Mouse (Mus musculus) hindbrain, embryonic 12.5 days (tissue): ENCODE data around the gene Cd276. TPM values are rescaled to one million over a fixed set of nuclear protein-coding genes. Genes with fewer than 3 reads are reported as not detected.

ENCODE experiments used
- ATAC-seq: fragments of 200-750 bp; cut with Nextera tagmentation; 2 replicates; pipeline ENCODE4 v1.8.0; 2017; ENCODE audit warnings: moderate TSS enrichment; ENCODE audit not compliant: low FRiP score
- H3K27ac ChIP-seq: fragments of 300-500 bp; sonication (generic); 2 replicates; pipeline ENCODE4 v1.5.1; 2016; ENCODE audit warnings: mild to moderate bottlenecking
- H3K27me3 ChIP-seq: fragments of 300-500 bp; sonication (generic); 2 replicates; pipeline ENCODE4 v1.6.1; 2016; ENCODE audit warnings: mild to moderate bottlenecking
- H3K36me3 ChIP-seq: fragments of 300-500 bp; sonication (generic); 2 replicates; pipeline ENCODE4 v1.6.1; 2016; ENCODE audit warnings: mild to moderate bottlenecking
- H3K4me1 ChIP-seq: fragments of 300-500 bp; sonication (generic); 2 replicates; pipeline ENCODE4 v1.6.1; 2016
- H3K4me2 ChIP-seq: fragments of 300-500 bp; sonication (generic); replicated peaks from 2 replicates; pipeline ENCODE4 v1.6.1; 2016; ENCODE audit warnings: mild to moderate bottlenecking
- H3K4me3 ChIP-seq: fragments of 300-500 bp; sonication (generic); 2 replicates; pipeline ENCODE4 v1.5.1; 2016; ENCODE audit warnings: mild to moderate bottlenecking
- H3K9ac ChIP-seq: fragments of 300-500 bp; sonication (generic); 2 replicates; pipeline ENCODE4 v1.6.1; 2016; ENCODE audit warnings: mild to moderate bottlenecking, moderate library complexity
- H3K9me3 ChIP-seq: fragments of 300-500 bp; sonication (generic); replicated peaks from 2 replicates; pipeline ENCODE4 v1.6.1; 2016; ENCODE audit warnings: mild to moderate bottlenecking
- WGBS: fragments of 180-500 bp; shearing (Covaris S2); methylation state at CpG from one replicate; pipeline ENCODE4 v1.1.7; 2016; 5-methylcytosine and 5-hydroxymethylcytosine counted together
- polyA plus RNA-seq: library from polyadenylated mRNA; unstranded; fragments of >200 nt; fragmentation: Nextera tagmentation; extraction: Ambion mirVana; gene quantifications from 2 replicates; pipeline ENCODE4 v1.2.1, GENCODE M21; 2016

Cd276 gene
- polyA plus RNA-seq, 1 experiment from 2014 or later = 45.9 TPM

DNA sequence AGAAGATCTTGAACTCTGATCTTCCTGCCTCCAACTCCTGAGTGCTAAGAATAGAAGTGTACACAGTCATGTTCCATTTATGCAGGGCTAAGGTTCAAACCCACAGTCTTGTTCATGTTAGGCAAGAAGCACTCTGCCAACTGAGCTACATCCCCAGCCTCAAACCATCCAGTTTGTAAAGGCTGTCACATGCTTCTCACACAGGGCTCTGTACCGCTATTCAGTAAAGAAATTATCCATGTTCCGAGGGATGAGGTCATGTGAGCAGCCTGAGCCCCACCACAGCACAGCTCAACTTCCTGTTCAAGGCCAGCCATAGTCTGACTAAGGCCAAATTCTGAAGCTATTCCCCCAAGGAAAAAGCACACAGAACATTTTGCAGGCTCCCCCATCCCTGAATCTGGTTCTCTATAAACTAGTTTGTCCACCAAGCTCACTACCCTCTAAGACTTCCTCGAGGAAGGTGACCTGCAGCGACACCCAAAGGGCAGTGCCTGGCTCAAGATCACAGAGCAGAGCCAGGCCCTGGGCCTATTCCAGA, 33.3 kb downstream of the Cd276 start:
- no peak overlapping the region for H3K4me3 ChIP-seq
- peaks cover 23% of the 10 kb centered on the region for H3K4me1 ChIP-seq
- no peak overlapping the region for H3K4me2 ChIP-seq
- H3K27ac ChIP-seq = no peak overlapping the region
- no peaks in the 10 kb centered on the region for H3K27me3 ChIP-seq
- peaks cover 21% of the 10 kb centered on the region for H3K36me3 ChIP-seq
- WGBS = 64% methylated on average over 4 of the region's 4 CpGs
- no peaks in the 10 kb centered on the region for H3K9me3 ChIP-seq
- ATAC-seq = no peak
- no peak overlapping the region for H3K9ac ChIP-seq

DNA sequence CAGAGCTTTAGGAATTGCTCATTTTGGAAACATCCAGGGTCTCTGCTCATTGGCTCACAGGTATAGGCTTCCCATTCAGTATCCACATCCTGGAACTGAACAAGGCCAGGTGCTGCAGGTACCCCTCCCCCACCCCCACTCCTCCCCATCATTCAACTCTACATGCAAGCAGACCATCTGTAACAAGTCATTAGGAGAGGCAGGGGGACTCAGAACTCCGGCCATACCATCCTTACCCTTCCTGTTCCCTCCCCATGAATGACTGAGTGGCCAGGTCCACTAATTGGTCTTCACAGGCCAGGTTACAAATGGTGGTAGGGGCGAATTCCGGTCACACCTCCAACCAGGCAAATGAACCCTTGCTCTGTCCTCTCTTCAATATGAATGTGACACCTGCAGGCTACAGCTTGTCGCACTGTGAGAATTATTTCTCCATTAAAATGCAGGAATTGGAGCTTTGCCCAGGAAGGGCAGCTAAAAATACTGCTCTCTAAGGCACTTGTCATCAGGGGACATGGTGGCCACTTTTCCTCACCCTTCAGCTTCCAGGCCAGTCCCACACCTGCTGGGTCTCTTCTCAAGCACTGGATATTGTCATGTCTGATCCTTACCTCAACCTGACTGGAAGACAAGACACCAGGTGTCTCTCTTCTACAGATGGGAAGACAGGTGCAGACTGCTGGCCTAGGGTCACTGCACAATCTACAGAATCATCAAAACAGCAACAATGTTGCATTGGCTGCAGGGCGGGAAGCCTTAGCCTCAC, 34.2 kb downstream of the Cd276 start:
- WGBS = 80% methylated on average over 5 of the region's 5 CpGs
- no peak overlapping the region for H3K9ac ChIP-seq
- no peak for ATAC-seq
- H3K4me1 ChIP-seq = peaks cover 16% of the 10 kb centered on the region
- no peaks in the 10 kb centered on the region for H3K9me3 ChIP-seq
- no peak overlapping the region for H3K4me2 ChIP-seq
- H3K27ac ChIP-seq = no peak overlapping the region
- H3K4me3 ChIP-seq = no peak overlapping the region
- peaks cover 12% of the 10 kb centered on the region for H3K36me3 ChIP-seq
- H3K27me3 ChIP-seq = no peaks in the 10 kb centered on the region

DNA sequence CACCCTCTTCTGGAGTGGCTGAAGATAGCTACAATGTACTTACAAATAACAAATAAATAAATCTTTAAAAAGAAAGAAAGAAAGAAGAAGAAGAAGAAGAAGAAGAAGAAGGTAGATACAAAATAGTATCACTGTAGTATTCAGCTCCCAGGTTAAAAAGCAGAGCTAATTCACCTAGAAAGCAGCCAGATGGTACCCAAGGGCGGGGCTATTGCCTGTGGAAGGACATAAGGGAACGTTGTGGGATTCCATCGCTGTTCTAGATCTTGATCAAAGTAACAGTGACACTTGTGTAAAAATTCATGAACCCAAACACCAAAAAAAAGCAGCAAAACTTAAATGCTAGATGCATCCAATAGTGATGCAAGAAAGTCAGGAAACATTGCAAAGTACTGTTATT, 35.3 kb downstream of the Cd276 start:
- Histone ChIP-seq H3K27ac (no peak overlapping the region), H3K4me2 (no peak overlapping the region), H3K4me1 (peaks cover 19% of the 10 kb centered on the region), H3K27me3 (no peaks in the 10 kb centered on the region), H3K4me3 (no peak overlapping the region), H3K36me3 (peaks cover 6% of the 10 kb centered on the region), H3K9me3 (no peaks in the 10 kb centered on the region), H3K9ac (no peak overlapping the region)
- WGBS = 72% methylated on average over 3 of the region's 3 CpGs
- no peak for ATAC-seq

GRCm38 (mm10) chr9:58517866-58518750, 37.1 kb downstream of the Cd276 start:
- H3K9ac ChIP-seq = no peak overlapping the region
- H3K4me3 ChIP-seq = no peak overlapping the region
- peaks cover 37% of the 10 kb centered on the region for H3K4me1 ChIP-seq
- WGBS = 40% methylated on average over 9 of the region's 9 CpGs
- no peaks in the 10 kb centered on the region for H3K9me3 ChIP-seq
- no peak overlapping the region for H3K27ac ChIP-seq
- H3K36me3 ChIP-seq = no peaks in the 10 kb centered on the region
- H3K4me2 ChIP-seq = no peak overlapping the region
- H3K27me3 ChIP-seq = no peaks in the 10 kb centered on the region
- no peak for ATAC-seq

DNA sequence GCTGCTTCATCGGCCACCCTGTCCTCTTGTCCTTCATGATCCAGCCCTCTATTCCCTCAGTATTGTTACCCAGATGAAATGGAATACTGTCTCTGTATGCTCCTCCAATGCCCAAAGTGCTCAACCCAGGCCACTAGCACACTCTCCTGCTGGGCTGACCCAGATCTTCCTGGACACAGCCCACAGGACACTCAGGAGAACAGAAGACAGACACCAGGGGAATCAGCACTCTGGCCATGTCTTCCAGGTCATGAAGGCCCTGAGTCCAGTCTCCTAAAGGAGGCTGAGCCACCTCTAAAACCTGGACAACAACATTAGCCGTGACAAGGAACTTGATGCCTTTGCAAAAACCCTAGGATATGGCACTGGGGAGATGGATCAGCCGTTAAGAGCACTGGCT, 38.8 kb downstream of the Cd276 start:
- ATAC-seq = no peak
- Histone ChIP-seq H3K4me1 (peaks cover 37% of the 10 kb centered on the region), H3K9me3 (no peaks in the 10 kb centered on the region), H3K4me3 (no peak overlapping the region), H3K27me3 (no peaks in the 10 kb centered on the region), H3K9ac (no peak overlapping the region), H3K36me3 (no peaks in the 10 kb centered on the region), H3K4me2 (no peak overlapping the region), H3K27ac (no peak overlapping the region)
- WGBS = 85% methylated on average over 3 of the region's 3 CpGs

GRCm38 (mm10) chr9:58513749-58514148, 41.5 kb downstream of the Cd276 start:
- no peaks in the 10 kb centered on the region for H3K36me3 ChIP-seq
- no peaks in the 10 kb centered on the region for H3K9me3 ChIP-seq
- H3K27ac ChIP-seq = 0 out of 2 replicates have a peak overlapping the region, but pooled peaks have one; percentile 36
- ATAC-seq = peak; percentile 26; the same call in 1 of the 2 replicates
- no peaks in the 10 kb centered on the region for H3K27me3 ChIP-seq
- peaks cover 33% of the 10 kb centered on the region for H3K4me1 ChIP-seq
- H3K4me2 ChIP-seq = no peak overlapping the region
- H3K9ac ChIP-seq = no peak overlapping the region
- no peak overlapping the region for H3K4me3 ChIP-seq
- WGBS = 50% methylated on average over 5 of the region's 5 CpGs

GRCm38 (mm10) chr9:58510452-58510851, 44.8 kb downstream of the Cd276 start:
- Histone ChIP-seq H3K4me3 (no peak overlapping the region), H3K36me3 (no peaks in the 10 kb centered on the region), H3K4me2 (no peak overlapping the region), H3K9ac (no peak overlapping the region), H3K4me1 (peaks cover 20% of the 10 kb centered on the region), H3K9me3 (no peaks in the 10 kb centered on the region), H3K27ac (no peak overlapping the region), H3K27me3 (no peaks in the 10 kb centered on the region)
- 86% methylated on average over 5 of the region's 5 CpGs for WGBS
- no peak for ATAC-seq

DNA sequence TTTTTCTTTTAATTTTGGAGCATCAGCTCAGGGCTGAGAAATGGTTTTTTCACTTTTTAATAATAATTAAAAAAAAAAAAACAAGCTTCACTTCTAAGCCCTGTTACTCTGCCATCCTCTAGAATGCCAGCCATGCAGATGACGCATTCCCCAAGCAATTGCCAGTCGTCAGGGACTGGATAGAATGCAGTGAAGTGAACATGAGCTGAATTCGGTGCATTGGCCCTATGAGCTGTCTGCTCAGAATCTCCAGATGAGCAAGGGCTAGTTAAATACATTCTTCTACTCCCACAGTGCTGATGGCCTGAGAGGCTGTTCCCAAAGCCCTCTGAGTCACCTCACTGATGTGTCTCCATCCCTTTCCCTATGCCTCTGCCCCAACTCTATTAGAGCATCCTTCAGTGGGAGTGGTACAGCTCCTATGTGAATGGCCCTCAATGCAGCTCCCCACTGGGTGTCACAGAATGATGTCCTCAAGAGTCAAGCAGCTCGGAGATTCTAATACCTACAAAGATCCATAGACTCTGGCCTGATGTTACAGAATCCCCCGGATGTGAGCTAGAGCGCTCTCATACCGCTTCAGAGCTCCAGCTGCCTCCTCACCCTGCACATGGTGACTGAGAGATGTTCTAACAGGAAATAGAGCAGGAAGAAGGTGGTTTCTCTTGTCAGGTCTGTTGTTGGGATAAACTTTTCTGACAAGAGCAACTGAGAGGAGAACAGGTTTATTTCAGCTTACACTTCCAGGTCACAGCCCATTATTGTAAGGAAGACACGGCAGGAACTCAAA, 47.8 kb downstream of the Cd276 start:
- H3K4me1 ChIP-seq = no peaks in the 10 kb centered on the region
- H3K27ac ChIP-seq = no peak overlapping the region
- WGBS = 79% methylated on average over 8 of the region's 8 CpGs
- no peak overlapping the region for H3K4me3 ChIP-seq
- no peak overlapping the region for H3K4me2 ChIP-seq
- ATAC-seq = no peak
- no peaks in the 10 kb centered on the region for H3K36me3 ChIP-seq
- H3K9me3 ChIP-seq = no peaks in the 10 kb centered on the region
- no peak overlapping the region for H3K9ac ChIP-seq
- H3K27me3 ChIP-seq = no peaks in the 10 kb centered on the region

GRCm38 (mm10) chr9:58500946-58501345, 54.3 kb downstream of the Cd276 start:
- WGBS = 88% methylated on average over 5 of the region's 5 CpGs
- no peaks in the 10 kb centered on the region for H3K9me3 ChIP-seq
- ATAC-seq = no peak

GRCm38 (mm10) chr9:58497942-58498341, 57.3 kb downstream of the Cd276 start:
- H3K36me3 ChIP-seq = no peaks in the 10 kb centered on the region
- no peak overlapping the region for H3K4me3 ChIP-seq
- WGBS = 63% methylated on average over 4 of the region's 4 CpGs
- H3K4me2 ChIP-seq = no peak overlapping the region
- no peaks in the 10 kb centered on the region for H3K9me3 ChIP-seq
- H3K9ac ChIP-seq = no peak overlapping the region
- no peak overlapping the region for H3K27ac ChIP-seq
- no peaks in the 10 kb centered on the region for H3K27me3 ChIP-seq
- no peak for ATAC-seq
- 0 out of 2 replicates have a peak, but pooled peaks cover 3% of the 10 kb centered on the region for H3K4me1 ChIP-seq

More at GRCm38 (mm10) chr9:58500946-58501345, 54.3 kb downstream of the Cd276 start:
- Histone ChIP-seq H3K27me3 (no peaks in the 10 kb centered on the region), H3K4me1 (no peaks in the 10 kb centered on the region), H3K4me3 (no peak overlapping the region), H3K4me2 (no peak overlapping the region), H3K36me3 (no peaks in the 10 kb centered on the region), H3K27ac (no peak overlapping the region), H3K9ac (no peak overlapping the region)

DNA sequence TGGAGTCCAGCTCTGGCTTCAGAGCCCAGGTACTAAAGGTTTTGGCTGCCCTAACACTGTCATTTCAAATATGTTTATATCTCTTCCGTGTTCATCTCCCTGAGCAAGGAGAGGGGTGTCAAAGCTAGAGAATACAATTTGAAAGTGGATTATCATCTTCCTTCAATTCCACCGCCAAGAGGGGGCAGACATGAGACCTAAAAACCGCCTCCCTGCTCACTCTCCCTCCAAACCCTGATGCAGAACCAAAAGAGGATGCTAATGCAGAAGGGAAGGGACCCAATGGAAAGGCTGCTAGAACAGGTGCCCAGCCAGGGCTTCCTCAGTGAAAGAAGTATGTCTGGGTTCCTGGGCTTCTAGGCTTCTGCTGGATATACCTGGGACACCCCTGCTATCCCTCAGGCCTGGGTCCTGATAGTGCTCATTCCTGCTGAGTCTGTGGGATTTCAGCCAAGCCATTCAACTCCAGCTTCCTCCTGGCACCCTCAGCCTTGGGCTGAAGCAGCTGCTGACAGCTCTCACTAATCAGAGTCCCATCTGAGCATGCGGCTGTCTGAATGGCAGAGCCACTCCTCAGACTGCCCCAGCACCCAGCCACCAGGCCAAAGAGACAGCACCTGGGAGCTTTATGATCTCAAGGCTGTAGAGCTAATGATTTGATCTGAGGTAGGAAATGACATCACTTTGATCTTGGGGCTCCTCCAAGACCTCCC, 58.6 kb downstream of the Cd276 start:
- Histone ChIP-seq H3K27ac (no peak overlapping the region), H3K9me3 (no peaks in the 10 kb centered on the region), H3K4me1 (peaks cover 6% of the 10 kb centered on the region; the same call in 1 of the 2 replicates), H3K27me3 (no peaks in the 10 kb centered on the region), H3K4me3 (no peak overlapping the region), H3K9ac (no peak overlapping the region), H3K4me2 (no peak overlapping the region), H3K36me3 (no peaks in the 10 kb centered on the region)
- 30% methylated on average over 4 of the region's 4 CpGs for WGBS
- ATAC-seq = no peak
